Mouse (Mus musculus) left cerebral cortex, adult 9 months (tissue): Measurements from ENCODE around the gene Gm45716.
"Not testable (repeated sequence)": the region's sequence is repeated elsewhere in the genome, so short reads cannot be mapped to it uniquely, and the experiment has no call there.

Experiments
- DNase-seq, 2 experiments: peaks; one replicate each; pipeline ENCODE4 v3.0.0; 2022; ENCODE audit warnings: low spot score in 2 of 2

Gene Gm45716

GRCm38 (mm10) chr11:90249701-90250141, 62.2 kb downstream of the Gm45716 start:
- DNase-seq = no peak

- DNase-seq = peak in 1 of 2 experiments; percentile 35
These were observed 62.7 kb downstream of the Gm45716 start for GRCm38 (mm10) chr11:90250189-90250588.

- no peak for DNase-seq
These were observed 63.2 kb downstream of the Gm45716 start for GRCm38 (mm10) chr11:90250730-90251129.

DNA sequence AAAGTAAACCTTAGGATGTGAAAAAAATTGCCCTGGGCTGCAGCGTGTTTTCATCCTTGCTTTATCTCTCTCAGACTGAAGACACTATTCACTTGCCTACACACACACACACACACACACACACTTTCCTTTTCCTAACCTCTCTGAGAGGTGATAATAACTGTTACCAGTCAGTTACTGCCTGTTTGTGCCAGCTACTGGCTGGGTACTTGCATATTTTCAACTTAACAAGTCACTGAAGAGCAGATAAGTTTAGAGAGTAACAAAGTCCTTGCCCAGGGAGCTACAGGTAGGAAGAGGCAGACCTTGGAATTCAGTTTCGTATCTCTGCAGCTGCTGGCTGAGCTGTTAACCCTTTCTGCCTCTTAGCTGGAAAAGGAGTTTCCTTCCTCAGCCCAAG, 64.4 kb downstream of the Gm45716 start:
- DNase-seq = no peak

- DNase-seq = no peak
These were observed 64.9 kb downstream of the Gm45716 start for GRCm38 (mm10) chr11:90252366-90252765.

DNA sequence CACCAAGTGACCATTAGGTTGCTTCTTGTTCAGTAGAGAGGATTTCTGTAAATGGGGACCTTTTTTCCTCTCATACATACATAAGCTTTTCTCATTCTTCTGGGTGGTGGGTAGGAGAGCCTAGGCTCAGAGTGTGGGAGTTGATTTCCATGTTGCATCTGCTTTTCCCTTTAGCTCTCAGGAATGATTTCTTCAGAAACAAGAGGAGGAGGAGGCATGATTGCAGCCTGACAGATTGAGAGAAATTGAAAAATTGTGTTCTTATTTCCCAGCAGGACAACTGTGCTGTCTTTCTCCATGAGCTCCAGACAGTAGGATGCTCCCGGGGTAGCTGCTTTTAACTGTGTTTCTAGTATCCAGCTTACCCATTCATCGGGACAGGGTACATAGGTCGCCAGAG, 67.1 kb downstream of the Gm45716 start:
- DNase-seq = peak in 1 of 2 experiments; percentile 42

DNA sequence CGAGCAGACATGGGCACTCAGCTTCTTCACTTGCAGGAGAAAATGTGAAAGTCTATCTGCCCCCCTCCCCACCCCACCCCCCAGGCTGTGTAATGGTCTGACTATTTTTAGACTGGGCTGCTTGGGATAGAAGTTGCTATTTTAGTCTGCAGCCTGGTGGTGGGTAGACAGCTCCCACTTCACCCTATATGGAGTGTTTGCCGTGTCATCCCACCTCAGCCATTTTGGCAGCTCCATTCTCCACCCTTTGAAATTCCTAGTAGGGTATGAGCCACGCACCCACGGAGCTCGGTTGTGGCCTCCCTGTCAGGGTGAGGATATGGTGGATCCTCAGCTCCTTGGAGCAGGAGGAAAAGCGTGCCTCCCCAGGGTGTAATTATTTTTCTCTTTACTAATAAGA, 68.2 kb downstream of the Gm45716 start:
- peak in 1 of 2 experiments; percentile 42 for DNase-seq

DNA sequence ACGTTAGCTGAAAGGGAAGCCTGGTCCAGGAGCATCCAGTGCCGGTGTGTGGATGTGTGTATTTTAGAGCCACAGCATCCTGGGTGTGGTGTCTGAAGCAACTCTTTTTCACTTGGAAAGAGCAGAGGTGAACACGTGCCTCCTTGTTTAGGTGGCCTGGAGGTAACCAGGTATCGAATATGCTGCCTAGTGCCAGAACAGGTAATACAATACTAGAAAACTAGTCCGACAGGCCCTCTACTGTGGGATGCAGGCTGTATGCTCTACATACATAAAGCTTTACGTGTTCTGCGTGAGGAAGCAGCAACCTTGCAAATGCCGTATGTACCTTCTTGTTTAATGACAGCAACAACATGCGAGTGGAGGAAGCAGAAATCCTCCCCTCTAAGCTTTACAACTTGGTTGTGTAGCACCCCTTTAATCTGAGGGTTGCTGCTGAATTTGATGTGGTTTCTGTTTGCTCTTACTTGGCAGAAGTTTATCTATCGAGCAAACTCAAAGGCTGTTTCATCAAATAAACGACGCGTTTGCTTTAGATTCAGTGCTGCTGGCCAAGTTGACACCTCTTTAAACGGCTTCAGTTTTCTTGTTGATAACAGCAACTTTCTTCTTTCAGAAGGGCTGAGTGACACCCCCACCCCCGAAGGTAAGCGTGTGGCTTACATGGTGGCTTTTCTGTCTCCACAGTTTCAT, 69.5 kb downstream of the Gm45716 start:
- DNase-seq = no peak

DNA sequence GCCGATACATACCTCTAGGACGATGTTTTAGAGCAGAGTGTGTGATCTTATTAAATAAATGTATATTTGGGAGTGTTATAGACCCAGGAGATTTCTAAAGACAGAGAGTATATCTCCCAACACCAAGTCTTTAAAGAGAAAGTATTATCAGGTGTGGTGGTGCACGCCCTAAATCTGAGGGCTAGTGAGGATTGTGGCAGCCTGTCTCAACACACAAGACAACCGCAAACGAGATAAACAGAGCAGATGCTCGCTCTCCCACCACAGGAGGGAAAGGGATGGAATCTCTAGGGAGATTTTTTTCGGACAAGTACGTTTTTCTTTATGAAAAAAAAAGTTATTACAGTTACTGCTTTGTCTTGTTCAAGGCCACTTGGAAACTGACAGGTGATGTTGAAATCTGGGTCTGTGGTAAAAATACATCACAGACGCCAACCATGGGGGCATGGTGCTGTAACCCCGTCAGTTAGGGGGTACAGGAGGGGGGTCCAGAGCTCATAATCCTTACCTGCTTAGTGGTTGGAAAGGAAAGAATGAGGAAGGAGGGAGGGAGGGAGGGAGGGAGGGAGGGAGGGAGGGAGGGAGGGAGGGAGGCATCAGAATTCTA, 70.9 kb downstream of the Gm45716 start:
- DNase-seq = no peak

DNA sequence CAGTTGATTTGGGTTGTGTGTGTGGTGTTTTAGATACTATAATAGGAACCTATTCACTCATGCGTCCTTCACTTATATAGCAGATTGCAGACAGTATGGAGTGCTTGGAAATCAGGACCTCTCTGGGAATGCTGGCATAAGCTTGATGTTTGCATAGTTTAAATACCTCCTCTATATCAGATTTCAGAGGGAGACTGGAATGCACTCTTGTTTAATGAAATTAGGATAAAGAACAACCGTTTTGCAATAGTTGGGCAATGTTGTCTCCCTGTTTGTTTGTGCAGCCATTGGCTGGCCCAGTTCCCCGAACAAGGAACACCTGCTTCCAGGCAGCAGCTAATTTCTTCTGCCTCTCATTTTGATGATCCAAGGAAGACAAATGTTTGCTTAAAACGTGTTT, 71.6 kb downstream of the Gm45716 start:
- no peak for DNase-seq

GRCm38 (mm10) chr11:90259826-90260225, 72.3 kb downstream of the Gm45716 start:
- DNase-seq = no peak

DNA sequence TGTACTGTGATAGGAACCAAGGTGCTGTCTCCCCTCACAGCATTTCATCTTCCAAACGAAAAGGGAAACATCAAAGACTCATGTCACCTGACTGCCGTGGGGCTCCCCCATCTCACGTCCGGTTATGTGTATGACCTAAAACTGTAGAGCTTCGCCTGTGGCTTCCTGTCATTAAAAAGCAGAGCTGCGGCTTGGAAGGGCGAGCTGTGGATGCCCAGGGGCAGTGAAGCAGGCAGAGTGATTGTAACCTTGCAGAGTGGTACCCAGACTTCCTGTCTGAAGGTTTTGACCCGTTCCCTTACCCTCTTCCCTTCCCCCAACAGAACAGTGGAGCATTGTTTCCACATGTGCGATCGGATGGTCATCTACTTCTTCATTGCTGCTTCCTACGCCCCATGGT, 76.7 kb downstream of the Gm45716 start:
- no peak for DNase-seq

GRCm38 (mm10) chr11:90265581-90265980, 78.1 kb downstream of the Gm45716 start:
- no peak for DNase-seq

GRCm38 (mm10) chr11:90268934-90269333, 81.5 kb downstream of the Gm45716 start:
- no peak for DNase-seq

GRCm38 (mm10) chr11:90269398-90270123, 82.1 kb downstream of the Gm45716 start:
- DNase-seq = no peak

GRCm38 (mm10) chr11:90270132-90270877, 82.8 kb downstream of the Gm45716 start:
- DNase-seq = no peak

GRCm38 (mm10) chr11:90274187-90274586, 86.7 kb downstream of the Gm45716 start:
- DNase-seq = no peak

DNA sequence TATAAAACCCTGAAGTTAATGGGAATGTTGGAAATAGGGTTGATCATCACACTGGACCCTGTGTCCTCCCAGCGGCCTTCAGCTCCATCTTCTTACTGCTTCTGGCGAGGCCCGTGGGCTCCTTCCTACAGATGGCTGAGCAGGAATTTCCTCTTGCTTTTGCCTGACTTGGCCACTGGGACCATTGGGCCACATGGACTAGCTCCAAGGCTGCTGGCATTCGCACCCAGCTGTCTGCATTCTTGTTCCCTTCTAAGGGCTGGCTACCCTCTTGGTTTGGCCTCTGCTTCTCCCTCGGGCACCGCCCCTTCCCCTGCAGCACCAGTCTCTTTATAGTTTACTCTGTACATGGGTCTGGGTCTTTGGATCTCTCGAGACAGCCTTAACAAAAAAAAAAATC, 88.2 kb downstream of the Gm45716 start:
- no peak for DNase-seq

- no peak for DNase-seq
These were observed 88.7 kb downstream of the Gm45716 start for GRCm38 (mm10) chr11:90276150-90276549.

- DNase-seq = no peak
These were observed 89.1 kb downstream of the Gm45716 start for GRCm38 (mm10) chr11:90276561-90276960.

GRCm38 (mm10) chr11:90280069-90280468, 92.6 kb downstream of the Gm45716 start:
- DNase-seq = no peak

- DNase-seq = not testable (repeated sequence)
These were observed 94.5 kb downstream of the Gm45716 start for GRCm38 (mm10) chr11:90281943-90282342.
